Mouse (Mus musculus): ENCODE measurements around the gene Car5a.

The Car5a gene

DNA sequence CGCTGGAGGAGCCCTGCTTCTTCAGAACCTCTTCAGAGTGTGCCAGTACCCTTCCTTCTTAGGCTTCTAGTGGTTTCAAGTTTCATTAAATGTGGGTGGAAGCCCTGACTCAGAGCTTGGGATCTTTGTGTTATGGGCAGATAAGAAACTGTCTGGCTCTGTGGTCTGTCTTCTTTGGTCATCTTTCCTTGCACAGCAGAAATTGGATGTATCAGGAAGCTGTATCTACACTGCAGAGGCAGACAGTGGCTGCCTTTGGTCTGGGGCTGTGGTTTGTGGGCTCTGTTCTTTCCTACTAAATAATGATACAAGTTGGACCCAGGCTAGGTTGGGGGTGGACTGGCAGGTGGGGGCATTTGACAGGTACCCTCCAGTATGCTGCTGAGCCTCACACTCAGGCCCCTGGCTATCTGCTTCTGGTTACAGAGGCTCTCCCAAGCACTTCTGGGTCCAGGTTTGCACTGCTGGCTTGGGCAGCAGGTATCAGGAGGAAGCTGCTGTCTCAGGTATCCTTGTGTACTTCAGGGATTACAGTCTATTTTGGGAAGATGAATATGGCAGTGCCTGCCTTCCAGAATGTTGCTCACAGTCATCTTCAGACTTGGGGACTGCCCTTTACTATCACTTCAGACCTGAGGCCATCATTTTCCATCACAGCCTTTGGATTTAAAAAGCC lies 11.3 kb upstream of the Car5a start:
- DNase-seq (ENCODE audit: low read depth, low spot score): no peak

DNA sequence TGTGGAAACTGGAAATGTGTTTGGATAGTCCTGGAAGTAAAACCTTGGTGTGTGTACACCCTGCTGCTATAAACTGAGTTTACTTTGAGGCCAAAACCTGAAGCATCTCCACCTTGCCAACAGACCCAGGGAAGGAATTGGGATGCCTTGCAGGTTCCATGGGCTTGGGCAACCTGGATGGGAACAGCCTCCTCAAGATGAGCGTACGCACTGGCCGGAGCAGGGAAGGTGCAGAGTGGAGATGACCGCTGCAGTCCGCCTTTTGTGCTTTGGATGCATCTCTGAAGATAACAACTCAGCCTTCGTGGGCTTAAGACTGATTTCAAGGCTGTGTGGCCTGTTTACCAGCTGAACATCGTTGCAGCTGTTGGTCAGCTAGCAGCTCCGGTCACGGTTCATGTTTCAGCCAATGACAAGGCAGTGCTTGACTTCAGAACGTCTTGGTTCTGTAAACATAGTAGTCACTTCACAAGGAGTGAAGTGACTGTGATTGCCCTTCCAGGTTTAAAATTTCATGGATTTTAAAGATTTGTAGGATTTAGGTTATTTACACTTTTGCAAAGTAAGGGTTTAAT lies 10.4 kb upstream of the Car5a start:
- no peak for DNase-seq (ENCODE audit: low read depth, low spot score)

DNA sequence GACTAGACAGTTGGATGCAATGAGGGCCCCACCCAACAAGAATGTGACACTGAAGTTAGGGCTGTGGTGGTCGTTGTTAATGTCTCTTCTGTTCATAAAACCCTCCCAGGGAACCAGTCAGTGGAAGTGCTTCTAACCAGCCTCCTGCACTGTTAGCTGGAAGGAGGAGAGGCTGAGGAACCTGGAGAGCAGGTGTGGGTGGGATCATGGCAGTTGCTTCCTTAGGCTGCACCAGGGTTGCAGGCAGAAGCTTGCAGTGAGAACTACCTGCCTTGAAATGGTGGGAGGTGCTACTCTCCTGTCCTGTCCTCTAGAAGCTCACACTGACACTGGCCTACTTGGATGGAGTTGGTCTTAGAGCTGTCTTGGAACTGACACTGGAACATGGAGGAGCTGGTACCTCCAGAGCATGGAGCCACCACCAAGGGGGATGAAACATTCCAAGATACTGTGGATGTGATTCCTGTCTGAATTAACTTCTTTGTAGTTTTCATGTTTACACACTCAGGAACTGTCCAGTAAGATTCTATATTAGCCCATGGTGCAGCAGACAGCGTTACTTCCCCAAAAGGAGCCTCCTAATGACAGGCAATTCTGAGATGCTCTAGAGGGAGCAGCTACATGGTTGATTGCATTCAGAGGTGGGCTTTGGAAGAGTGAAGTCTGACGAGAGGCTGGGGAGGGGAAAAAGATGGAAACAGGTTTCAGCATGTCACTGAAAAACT lies 9.3 kb upstream of the Car5a start:
- no peak for DNase-seq (ENCODE audit: low read depth, low spot score)

DNA sequence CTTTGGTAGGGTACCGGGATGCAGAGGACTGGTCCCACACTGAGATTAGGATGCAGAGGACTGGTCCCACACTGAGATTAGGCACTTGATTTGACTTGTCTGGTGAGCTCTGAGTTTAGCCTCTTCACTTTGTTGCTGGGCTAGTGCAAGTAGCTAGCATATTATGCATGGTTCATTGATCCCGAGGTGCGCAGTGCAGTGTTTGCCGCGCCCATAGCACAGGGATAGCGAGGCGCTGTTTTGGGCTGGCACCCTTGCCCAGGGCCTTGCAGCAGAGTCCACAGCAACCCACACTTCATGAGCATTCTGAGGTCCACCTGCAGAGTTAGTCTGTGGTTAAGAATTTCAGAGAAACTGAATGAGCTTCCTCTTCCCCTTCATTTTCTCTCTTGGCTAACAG lies 8.1 kb upstream of the Car5a start:
- DNase-seq (ENCODE audit: low read depth, low spot score): no peak

DNA sequence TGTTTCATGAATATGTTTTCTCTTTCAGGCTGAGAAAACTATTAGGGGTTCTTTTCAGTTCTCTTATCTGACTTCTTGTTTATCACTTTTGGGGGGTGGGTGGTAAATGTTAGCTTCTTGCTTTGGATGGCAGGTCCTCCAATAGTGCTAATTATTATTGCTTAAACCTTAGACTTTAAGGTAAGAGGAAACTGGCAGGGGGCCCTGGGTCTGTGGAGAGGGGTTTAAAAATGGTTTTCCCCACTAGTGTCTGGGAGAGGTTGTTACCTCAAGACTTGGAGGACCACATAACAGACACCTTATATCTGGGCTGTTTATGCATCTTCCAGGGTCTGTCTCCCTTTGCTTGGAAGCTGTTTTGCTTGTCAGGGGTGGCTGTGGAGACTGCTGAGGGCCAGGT lies 7.4 kb upstream of the Car5a start:
- DNase-seq (ENCODE audit: low read depth, low spot score): no peak

DNA sequence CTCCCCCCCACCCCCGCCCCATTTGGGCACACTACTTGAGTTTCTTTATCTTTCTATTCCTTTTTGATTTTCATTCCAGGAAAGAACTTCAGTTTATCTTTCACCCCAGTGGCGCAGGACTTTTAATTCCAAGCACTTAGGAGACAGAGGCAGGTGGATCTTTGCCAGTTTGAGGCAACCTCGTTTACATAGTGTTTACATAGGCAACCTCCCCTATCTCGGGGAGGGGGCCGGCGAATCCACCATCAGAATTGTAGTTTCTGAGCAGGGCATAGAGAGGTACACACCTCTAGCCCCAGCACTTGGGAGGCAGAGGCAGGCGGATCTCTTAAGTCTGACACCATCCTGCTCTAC lies 6.9 kb upstream of the Car5a start:
- no peak for DNase-seq (ENCODE audit: low read depth, low spot score)

DNA sequence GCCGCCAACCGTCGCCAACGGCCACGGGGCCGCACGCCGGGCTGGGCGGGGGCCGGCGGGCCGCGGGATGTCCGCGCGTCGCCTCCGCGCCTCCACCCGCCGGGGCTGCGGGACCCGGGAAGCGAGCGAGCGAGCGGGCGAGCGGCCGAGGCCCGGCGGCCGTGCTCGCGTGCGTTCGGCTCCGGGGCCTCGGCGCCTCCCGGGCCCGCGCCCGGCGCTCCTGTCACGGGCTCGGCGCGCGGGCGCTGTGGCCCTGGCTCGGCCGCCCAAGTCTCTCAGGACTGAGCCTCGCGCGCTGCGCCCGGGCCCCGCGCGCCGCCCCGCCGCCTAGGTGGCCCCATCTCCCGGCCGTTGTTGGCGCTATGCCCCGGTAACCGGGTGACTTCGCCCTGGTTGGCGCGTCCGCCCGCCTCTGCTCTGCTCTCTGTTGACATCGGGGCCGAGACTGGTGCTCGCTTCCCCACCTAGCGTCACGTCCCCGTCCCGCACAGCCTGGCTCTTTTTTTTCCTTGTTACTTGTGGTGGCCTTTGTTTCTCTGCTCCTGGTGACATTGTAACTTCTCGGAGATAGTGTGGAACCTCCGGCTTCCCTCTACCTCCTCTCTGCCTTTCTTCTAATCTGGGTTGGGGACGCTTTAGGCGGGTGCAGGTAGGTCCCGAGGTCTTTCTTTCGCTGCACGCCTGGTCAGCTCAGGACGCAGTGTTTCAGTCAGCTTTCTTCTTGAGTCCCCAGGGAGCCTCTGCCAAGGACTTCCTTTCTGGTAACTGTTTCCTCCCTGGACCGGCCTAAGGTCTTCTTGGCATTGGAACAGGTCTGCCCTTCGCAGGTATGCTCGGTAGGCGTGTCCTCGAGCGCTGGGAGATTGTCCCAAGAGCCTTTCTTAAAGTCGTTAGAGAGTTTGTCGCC lies 6.3 kb upstream of the Car5a start:
- DNase-seq (ENCODE audit: low read depth, low spot score): peak; percentile 82

DNA sequence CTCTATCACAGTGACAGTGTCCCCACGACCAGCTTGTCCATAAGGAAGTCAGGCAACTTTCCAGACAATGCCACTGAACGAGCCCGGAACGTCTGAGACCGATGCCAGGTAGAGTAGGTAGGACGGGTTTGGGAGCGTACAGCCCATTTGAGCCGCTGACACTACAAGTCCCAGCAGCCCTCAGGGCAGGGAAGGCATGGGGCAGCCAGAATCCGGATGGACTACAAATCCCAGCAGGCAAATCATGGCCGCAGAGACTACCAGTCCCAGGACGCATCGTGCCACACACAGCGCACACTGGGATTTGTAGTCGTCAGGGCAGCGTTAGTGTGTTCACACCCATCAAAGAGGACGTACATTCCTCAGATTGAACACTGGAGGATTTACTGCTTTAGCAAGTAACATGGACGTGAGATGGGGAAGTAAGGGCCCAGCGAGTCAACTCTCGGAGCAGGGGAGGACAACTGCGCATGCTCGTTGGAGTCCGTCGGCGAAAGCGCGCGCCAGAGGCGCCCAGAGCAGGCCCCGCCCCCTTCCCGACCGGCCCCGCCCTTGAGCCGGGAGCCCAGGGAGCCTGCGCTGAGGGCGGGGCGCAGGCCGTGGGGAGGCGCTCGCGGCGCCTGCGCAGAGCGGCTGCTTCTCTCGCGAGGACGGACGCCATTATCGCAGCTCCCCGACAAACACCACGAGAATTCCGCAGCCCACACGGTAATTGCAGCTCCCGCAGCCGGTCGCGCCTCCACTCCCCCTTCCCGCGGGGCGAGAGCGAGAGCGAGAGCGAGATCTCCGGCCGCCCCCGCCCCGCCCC lies 5.4 kb upstream of the Car5a start:
- DNase-seq (ENCODE audit: low read depth, low spot score): peak; percentile 99

DNA sequence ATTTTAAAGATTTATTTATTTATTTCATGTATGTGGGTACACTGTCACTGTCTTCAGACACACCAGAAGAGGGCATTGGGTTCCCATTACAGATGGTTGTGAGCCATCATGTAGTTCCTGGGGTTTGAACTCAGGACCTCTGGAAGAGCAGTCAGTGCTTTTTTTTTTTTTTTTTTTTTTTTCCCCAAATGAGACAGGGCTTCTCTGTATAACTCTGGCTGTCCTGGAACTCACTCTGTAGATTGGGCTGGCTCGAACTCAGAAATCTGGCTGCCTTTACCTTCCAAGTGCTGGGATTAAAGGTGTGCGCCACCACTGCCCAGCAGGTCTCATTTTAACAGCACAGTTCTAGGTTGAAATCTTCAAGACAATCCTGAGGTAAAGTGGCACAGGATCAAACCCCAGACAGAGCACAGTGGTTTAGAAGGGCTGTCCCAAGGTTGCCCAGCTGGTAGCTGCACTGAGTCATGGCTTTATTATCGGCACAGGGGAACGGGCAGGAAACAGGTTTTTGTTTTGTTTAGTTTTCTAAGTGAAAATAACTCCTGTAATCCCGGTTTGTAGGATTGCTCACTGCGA lies 4.6 kb upstream of the Car5a start, which contains the start of gene Banp:
Gene Banp (plus strand): TSS at position 529 of the 579 bp plus-strand sequence.
- no peak for DNase-seq (ENCODE audit: low read depth, low spot score)

DNA sequence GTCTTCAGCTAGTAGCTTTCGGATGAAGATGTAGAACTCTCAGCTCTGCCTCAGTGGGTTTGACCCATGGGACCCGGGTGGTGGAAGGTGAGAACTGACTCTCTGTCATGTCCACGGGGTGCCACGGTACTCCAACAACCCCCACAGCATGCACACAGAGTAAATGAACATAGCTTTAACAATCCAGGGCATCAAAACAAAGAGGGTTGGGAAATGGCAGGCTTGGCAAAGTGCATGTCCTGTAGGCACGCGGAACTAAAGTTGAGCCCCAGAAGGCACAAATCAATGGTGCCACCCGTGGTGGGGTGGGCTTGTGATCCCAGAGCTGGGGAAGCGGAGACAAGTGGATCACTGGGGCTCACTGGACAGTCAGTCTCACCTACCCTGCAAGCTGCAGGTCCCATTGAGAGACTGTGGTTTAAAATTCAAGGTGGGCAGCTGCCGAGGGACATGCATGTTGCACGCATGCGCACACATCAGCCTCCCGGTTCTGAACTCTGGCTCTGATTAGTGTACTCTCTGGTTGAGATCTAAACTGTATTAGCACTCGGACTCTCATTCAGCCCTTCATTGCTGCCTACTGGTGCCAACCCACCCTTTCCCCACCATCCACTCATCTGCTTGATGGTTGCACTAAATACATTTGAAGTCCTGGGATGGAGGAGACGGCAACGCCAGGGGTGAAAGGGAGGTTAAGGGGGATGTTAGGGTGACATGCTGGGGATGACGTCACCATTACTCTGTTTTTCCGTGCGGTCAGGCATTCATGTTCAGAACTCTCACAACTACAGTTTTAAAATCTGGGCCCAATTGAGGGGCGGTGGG lies 3.8 kb upstream of the Car5a start:
- peak; percentile 43 for DNase-seq (ENCODE audit: low read depth, low spot score)

DNA sequence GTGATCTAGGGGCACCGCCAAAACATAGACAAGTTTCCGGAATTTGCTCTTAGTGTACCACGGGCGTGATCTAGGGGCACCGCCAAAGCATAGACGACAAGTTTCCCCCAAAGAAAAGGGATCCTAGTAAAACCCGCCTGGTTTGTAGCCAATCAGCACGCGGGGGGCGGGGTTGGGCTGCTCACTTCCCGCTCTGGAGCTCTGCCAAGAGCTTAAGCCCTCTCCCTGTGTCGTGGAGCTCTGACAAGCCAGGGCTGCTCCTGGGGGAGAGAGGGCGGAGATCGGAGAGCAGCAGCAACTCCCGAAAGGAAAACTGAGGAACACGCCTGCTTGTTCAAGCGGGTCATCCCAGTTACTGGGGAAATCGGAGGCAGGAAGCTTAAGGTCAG lies 3.0 kb upstream of the Car5a start:
- peak; percentile 96 for DNase-seq (ENCODE audit: low read depth, low spot score)

DNA sequence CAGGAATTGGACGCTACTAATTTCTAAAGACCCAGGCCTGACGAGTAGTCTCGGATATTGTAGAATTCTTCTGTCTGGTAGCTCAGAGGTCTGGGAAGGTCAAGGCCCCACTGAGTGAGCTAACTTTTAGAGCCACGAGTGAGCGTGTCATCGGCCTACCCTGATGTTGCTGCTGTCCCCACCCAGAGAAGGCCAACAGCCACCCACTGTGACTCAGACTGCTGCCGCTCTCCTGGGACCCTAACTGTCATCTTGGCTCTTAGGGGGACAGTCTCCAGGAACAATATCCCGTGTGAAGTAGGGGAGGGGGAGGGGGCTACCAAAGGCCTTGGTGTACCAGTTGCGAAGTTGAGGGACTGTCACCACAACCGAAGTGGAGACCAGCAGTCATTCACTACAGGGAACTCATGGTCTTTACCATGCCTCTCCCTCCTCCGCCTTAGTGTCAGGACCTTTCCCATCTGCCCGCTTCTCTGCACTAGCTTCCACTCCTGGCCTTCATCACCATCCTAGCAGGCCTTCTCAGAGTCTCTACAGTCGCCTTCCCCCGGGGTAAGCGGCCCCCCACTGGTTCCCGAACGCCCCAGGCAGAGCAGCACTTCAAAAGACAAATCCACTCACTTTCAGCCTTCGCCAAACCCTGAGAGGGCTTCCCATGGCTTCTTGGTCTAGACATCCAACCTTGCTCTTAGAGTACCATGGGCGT lies 2.5 kb upstream of the Car5a start:
- DNase-seq (ENCODE audit: low read depth, low spot score): no peak

DNA sequence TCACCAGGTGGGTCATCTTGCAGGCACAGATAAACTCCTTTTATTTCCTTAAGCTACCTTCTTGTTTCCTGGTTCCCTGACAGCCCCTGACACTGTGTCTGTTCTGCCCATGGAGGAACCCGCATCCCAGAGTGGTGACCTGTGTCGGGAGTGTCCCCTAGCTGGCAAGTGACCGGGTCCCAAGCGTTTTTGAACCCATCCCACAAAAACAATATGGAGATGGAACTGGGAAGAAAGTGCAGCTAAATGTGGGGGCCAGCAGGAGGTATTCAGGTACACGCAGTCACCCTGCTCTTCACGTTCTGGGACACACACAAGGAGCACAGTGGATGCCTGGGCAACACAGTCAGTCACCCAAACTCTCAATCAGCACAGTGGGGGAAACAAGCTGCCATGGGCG lies 1.6 kb upstream of the Car5a start:
- DNase-seq (ENCODE audit: low read depth, low spot score): no peak

DNA sequence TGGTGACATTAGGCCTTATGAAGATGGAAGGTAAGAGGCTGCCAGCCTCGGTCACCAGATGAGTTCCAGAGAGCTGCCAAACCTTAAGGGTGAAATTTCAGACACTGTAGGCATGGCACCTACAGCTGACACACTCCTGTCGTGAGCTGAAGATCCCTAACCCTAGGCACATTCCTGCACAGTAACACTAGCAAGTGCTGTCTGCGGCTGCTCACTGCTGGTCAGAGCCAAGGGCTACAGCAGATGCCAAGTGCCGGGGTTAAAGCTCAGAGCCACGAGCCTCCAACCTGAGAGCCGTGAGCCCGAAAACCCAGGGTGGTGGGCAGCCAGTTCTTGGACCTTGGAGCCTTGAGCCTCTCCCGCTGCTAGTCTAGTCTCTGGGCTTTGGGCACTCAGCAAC lies 988 bp downstream of the Car5a start:
- no peak for DNase-seq (ENCODE audit: low read depth, low spot score)

DNA sequence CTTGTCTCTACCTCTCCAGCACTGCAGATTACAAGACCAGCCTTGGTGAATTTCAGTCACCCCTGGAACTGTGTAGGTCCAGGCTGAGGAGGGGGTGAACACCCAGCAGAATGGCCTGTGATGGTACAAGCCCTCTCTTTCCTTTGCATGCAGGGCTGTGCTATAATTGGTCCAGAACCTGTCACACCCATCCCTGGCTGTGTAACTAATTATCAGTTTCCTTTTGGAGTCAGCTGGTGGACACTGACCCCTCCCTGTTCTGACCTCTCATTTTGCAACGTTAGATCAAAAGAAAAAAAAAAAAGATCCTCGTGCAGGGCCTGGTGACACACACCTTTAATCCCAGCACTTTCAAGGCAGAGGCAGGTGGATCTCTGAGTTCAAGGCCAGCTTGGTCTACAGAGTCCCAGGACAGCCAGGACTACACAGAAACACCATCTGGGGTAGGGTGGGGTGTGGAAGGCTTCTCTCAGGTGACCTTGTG lies 1.6 kb downstream of the Car5a start:
- no peak for DNase-seq (ENCODE audit: low read depth, low spot score)

DNA sequence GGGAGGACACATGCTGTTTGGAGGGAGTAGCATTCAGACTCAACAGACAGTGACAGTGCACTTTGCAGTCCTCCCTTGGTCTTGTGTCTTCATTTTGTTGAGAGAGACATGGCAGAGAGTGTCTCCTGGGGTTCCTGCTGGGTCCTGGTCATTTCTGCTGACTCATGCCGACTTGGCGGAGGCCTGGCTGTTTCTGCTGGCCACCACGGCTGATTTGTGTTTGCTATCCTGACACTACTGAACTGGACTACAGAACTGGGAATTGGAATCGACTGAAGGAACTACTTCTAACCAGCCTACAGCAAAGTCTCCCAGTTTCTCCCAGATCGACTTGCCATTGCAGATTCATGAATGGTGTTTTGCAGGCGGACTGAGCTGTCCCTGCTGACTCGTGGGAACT lies 6.0 kb downstream of the Car5a start:
- no peak for DNase-seq (ENCODE audit: low read depth, low spot score)

DNA sequence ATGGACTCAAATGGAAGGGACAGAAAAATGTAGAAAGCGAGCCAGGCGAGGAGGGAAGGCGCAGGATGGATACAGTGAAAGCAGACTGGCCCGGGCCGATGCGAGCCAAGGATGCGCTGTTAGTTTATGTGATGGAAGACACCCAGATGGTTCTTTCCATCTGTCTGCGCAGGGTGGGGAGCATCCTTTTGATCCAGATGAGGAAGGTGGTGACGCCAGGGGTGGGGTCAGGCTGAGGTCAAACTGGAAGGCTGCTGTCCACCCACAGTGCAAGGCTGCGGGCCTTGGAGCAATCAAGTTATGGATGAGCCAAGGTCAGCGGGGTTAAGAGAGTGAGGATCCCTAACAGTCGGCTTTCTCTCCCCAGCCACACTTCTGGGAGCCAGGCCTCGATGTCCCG lies 8.3 kb downstream of the Car5a start:
- no peak for DNase-seq (ENCODE audit: low read depth, low spot score)

DNA sequence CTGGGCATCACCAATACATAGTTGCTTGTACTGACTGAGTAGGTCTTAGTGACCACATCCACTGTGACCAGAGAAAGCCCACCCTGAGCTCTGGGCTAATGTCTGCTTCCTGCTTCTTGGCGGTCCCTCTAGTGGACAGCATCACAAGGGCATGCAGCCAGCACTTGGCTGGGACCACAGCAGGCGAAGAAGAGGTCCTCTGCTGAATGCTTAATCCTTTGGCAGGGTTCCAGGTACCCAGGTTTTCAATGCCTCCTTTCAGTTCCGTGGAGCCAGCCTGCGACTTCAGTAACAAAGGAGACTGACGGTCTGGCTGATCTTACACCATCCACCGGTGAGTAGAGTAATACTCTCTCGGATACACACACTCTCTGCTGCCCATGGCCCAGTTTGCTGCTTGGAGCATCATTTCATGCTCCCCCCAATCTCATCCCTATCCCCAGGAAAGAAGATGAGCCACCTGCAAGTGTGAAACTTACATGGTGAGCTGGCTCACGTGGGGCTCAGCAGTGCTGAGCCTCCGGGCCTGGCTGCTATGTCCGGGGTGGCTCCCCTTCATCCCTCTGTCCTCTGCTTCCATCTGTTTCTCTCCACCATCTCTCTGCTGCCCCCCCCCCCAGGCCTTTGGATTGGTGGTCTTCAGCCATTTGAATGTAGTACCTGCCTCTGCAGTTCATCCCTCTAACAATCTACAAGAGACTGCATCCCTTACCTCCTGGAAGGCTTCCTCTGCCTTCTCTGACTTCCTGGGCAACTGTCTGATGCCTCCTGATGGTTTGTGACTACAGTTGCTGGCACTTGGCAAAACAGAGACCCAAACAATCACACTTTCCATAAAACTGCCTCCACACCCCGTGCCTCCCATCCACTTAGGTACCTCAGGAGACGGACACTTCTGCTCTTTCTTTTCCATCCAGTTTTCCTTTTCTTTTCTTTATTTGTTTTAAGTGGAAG lies 9.1 kb downstream of the Car5a start:
- peak; percentile 74 for DNase-seq (ENCODE audit: low read depth, low spot score)

Measured in ZHBTc4 (cell line).